Mouse (Mus musculus) forebrain, embryonic 11.5 days (tissue): ENCODE results near the gene Arhgap4. TPM values are rescaled to one million over a fixed set of nuclear protein-coding genes. Genes with fewer than 3 reads are reported as not detected.

Source experiments
- ATAC-seq: fragments of 200-750 bp; cut with Nextera tagmentation; replicated peaks from 2 replicates; pipeline ENCODE4 v1.8.0; 2017; ENCODE audit warnings: moderate TSS enrichment; ENCODE audit not compliant: low FRiP score
- DNase-seq: peaks from one replicate; pipeline ENCODE4 v3.0.0-alpha.2; 2017; ENCODE audit warnings: low spot score
- H3K27ac ChIP-seq: fragments of 300-500 bp; sonication (generic); 2 replicates; pipeline ENCODE4 v1.5.1; 2014; ENCODE audit warnings: low read depth, low read length
- H3K27me3 ChIP-seq: fragments of 300-500 bp; sonication (generic); 2 replicates; pipeline ENCODE4 v1.6.1; 2014; ENCODE audit warnings: mild to moderate bottlenecking, low read length, mixed read lengths; ENCODE audit not compliant: control insufficient read depth, insufficient read depth
- H3K36me3 ChIP-seq: fragments of 300-500 bp; sonication (generic); 2 replicates; pipeline ENCODE4 v1.6.1; 2014; ENCODE audit warnings: mild to moderate bottlenecking, low read length, moderate library complexity, mixed read lengths; ENCODE audit not compliant: control insufficient read depth, insufficient read depth
- H3K4me1 ChIP-seq: fragments of 300-500 bp; sonication (generic); replicated peaks from 2 replicates; pipeline ENCODE4 v1.6.1; 2014; ENCODE audit warnings: low read length, mixed read lengths; ENCODE audit not compliant: control insufficient read depth, insufficient read depth
- H3K4me2 ChIP-seq: fragments of 300-500 bp; sonication (generic); 2 replicates; pipeline ENCODE4 v1.6.1; 2014; ENCODE audit warnings: low read depth, mild to moderate bottlenecking, low read length, moderate library complexity, mixed read lengths; ENCODE audit not compliant: severe bottlenecking
- H3K4me3 ChIP-seq: fragments of 300-500 bp; sonication (generic); 2 replicates; pipeline ENCODE4 v1.5.1; 2014; ENCODE audit warnings: low read depth, low read length
- H3K9ac ChIP-seq: fragments of 300-500 bp; sonication (generic); 2 replicates; pipeline ENCODE4 v1.6.1; 2014; ENCODE audit warnings: low read length
- H3K9me3 ChIP-seq: fragments of 300-500 bp; sonication (generic); 2 replicates; pipeline ENCODE4 v1.6.1; 2016; ENCODE audit warnings: low read length, mixed read lengths; ENCODE audit not compliant: control insufficient read depth
- WGBS: fragments of 180-500 bp; shearing (Covaris S2); extraction: QIAGEN DNeasy Blood & Tissue Kit; methylation state at CpG from one replicate; pipeline ENCODE4 v1.1.7; 2014; 5-methylcytosine and 5-hydroxymethylcytosine counted together
- polyA plus RNA-seq: library from polyadenylated mRNA; unstranded; fragments of >200 nt; fragmentation: Nextera tagmentation; extraction: Ambion mirVana; gene quantifications from 2 replicates; pipeline ENCODE4 v1.2.1, GENCODE M21; 2014

Arhgap4 gene
- polyA plus RNA-seq, 1 experiment from 2014 or later = 1.7 TPM

DNA sequence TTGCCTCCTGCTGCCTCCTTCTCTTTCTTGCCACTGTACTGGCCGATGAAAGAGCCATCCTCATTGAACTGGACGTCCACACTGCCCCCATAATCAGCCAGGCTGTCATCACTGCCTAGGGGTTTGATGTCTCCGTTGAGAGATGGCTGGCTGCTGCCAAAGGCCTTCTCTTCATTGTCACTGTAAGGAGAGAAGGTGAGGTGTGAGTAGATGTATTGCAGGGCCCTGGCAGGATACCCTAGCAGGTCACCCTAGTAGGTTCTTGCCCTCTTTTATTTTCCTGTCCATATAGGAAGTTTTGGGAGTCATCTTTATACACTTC lies 66.6 kb downstream of the Arhgap4 start:
- Histone ChIP-seq H3K4me3 (no peak overlapping the region), H3K4me2 (no peak overlapping the region), H3K9me3 (no peaks in the 10 kb centered on the region), H3K4me1 (no peaks in the 10 kb centered on the region), H3K9ac (no peak overlapping the region), H3K27ac (no peak overlapping the region), H3K36me3 (no peaks in the 10 kb centered on the region), H3K27me3 (no peaks in the 10 kb centered on the region)
- ATAC-seq = no peak
- no peak for DNase-seq
- 76% methylated on average over 3 of the region's 3 CpGs for WGBS

DNA sequence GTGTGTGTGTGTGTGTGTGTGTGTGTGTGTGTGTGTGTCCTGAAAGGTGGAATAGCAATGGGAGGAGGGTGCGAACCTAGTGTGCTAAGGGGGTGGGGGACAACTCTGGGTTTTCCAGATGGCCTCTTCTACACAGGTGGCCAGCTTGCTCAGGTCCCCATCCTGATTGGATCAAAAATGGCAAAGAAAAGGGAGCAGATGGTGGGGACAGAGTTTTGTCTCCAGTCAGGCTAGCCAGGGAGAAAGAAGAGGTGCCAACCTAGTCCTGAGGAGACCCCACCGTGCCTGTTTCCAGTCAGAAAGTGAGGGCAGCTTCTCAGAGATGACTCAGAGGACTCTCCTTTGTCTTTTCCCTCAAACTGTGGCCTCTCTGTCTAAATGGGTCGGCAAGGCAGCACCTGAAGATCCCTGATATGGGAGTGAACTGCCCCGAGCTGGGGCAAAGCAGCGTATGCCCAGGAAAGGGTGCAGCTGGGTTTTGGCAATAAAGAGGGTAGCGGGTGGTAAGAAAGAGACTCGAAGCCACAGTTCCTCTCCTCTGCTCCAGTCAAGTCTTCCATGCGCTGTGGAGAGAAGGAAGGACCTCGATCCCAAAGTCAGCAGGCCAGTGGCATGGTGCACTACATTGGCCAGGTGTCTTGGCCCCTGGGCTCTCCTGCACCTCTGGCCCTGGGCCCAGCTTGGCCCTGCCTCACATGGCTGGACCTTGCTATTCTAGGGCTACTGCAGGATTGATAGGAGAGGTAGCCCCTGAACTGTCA lies 67.2 kb downstream of the Arhgap4 start:
- Histone ChIP-seq H3K4me2 (no peak overlapping the region), H3K4me1 (no peaks in the 10 kb centered on the region), H3K9me3 (no peaks in the 10 kb centered on the region), H3K27me3 (no peaks in the 10 kb centered on the region), H3K36me3 (no peaks in the 10 kb centered on the region), H3K27ac (no peak overlapping the region), H3K4me3 (no peak overlapping the region), H3K9ac (no peak overlapping the region)
- WGBS = 86% methylated on average over 7 of the region's 9 CpGs
- DNase-seq = no peak
- ATAC-seq = no peak

Other genes with a start within 250 kb of the Arhgap4 start
- 7.5 and 9.0 TPM in 2 replicates for gene Slc6a8, start 248.7 kb downstream of the Arhgap4 start, polyA plus RNA-seq
- 128 and 135 TPM in 2 replicates for gene Bcap31, start 205.7 kb downstream of the Arhgap4 start, polyA plus RNA-seq
- gene Abcd1, start 205.3 kb downstream of the Arhgap4 start, polyA plus RNA-seq = 8.9 and 10.7 TPM in 2 replicates
- gene Plxnb3, start 164.8 kb downstream of the Arhgap4 start, polyA plus RNA-seq = 0.07 and 0.11 TPM in 2 replicates
- gene Srpk3, start 147.5 kb downstream of the Arhgap4 start, polyA plus RNA-seq = 1.1 and 1.8 TPM in 2 replicates
- gene Idh3g, start 135.0 kb downstream of the Arhgap4 start, polyA plus RNA-seq = 170 and 190 TPM in 2 replicates
- gene Ssr4, start 134.8 kb downstream of the Arhgap4 start, polyA plus RNA-seq = 109 and 120 TPM in 2 replicates
- gene Pdzd4, start 96.9 kb downstream of the Arhgap4 start, polyA plus RNA-seq = 1.3 and 1.9 TPM in 2 replicates
- gene Avpr2, start 29.8 kb downstream of the Arhgap4 start, polyA plus RNA-seq = 0.11 TPM in 1 of 2 replicates, not detected in the other
- 24.0 and 27.2 TPM in 2 replicates for gene L1cam, start 25.8 kb downstream of the Arhgap4 start, polyA plus RNA-seq
- 134 and 137 TPM in 2 replicates for gene Naa10, start 74 bp upstream of the Arhgap4 start, polyA plus RNA-seq
- 12.3 and 14.4 TPM in 2 replicates for gene Renbp, start 9.0 kb upstream of the Arhgap4 start, polyA plus RNA-seq
- gene Hcfc1, start 44.5 kb upstream of the Arhgap4 start, polyA plus RNA-seq = 90.6 and 92.2 TPM in 2 replicates
- gene Irak1, start 102.0 kb upstream of the Arhgap4 start, polyA plus RNA-seq = 49.1 and 56.7 TPM in 2 replicates
- gene Opn1mw, start 205.6 kb upstream of the Arhgap4 start, polyA plus RNA-seq = not detected in 2 replicates
- 17.0 and 19.8 TPM in 2 replicates for gene Mecp2, start 213.5 kb upstream of the Arhgap4 start, polyA plus RNA-seq
- gene Tex28, start 246.0 kb upstream of the Arhgap4 start, polyA plus RNA-seq = not detected in 2 replicates